Mouse (Mus musculus) cortical plate, adult 2 months (tissue): ENCODE measurements at regions not wholly inside any gene's neighbourhood (a gene's known extent, or its start where the extent isn't known, plus 50 kb on each side); places are given as distances from the start of the nearest gene placed in this dataset.

ENCODE experiments used
- CTCF ChIP-seq: fragments of 200-500 bp; IDR thresholded peaks from 2 replicates; pipeline ENCODE4 v1.5.1; 2011; ENCODE audit warnings: mild to moderate bottlenecking, control low read depth, low read length; ENCODE audit not compliant: insufficient read depth; ENCODE audit errors: extremely low read depth
- POLR2A ChIP-seq: fragments of 200-500 bp; IDR thresholded peaks from 2 replicates; pipeline ENCODE4 v1.6.1; 2011; ENCODE audit warnings: mild to moderate bottlenecking, low read length, control low read depth; ENCODE audit not compliant: insufficient read depth; ENCODE audit errors: extremely low read depth

DNA sequence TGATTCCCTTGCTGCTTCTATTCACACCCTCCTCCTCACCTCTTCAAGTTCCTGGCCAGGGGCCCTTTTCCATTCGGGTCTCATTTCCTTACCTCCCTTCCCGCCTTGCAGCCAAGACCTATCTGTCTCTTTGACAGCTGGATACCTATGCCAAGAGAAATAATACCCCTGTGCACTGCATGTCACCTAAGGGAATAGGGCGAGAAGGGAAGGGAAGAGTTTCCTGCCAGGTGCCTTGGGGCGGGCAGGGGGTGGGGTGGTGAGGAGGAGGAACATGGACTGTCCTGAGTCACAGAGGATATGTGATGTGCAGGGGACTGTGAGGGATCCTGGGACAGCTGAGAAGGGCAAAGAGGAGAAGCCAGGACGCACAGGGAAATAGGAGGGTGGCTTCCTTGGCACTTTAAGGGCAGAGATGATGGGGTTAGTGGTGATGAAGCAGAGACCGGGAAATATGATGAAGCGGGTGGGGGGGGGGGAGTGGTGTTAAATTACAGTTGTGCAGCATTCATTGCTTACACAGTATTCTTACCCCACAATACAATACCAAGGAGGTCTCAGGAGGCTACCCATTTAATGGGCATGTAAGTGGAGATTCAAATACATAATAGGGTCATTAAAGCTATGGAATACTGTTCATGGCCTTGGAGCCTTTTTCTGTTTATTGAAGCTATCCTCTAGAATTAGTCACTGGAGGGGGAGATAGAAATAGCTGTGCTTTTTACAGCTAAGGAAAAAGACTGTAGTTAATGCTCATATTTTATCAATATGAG lies 278.0 kb downstream of the 1500009L16Rik start:
- no peak for TF ChIP-seq POLR2A
- TF ChIP-seq CTCF, result no peak
